Mouse (Mus musculus) left cerebral cortex, postnatal 10 days (tissue): ENCODE data around the gene Gm17124. TPM values are rescaled to one million over a fixed set of nuclear protein-coding genes. Genes with fewer than 3 reads are reported as not detected.
"Not testable (repeated sequence)": the region's sequence is repeated elsewhere in the genome, so short reads cannot be mapped to it uniquely, and the experiment has no call there.

ENCODE experiments used
- DNase-seq, 2 experiments: peaks; one replicate each; pipeline ENCODE4 v3.0.0; 2021 to 2022; ENCODE audit warnings: low spot score in 2 of 2, mixed read lengths in 1 of 2; ENCODE audit errors: extremely low spot score in 1 of 2
- intact Hi-C: fragments of 180-260 bp; cut with DNase I; formaldehyde crosslinking; loops from one replicate; pipeline ENCODE4 v1.15.1; 2025
- microRNA-seq: library from miRNA; unstranded; fragments of <30 nt; microRNA quantifications from one replicate; pipeline ENCODE4 v1.2.0, GENCODE M21; 2022
- total RNA-seq, 2 experiments: library from RNA; stranded (reverse); gene quantifications; 2 replicates each; pipeline ENCODE4 v1.2.3; 2021

Gene Gm17124
- not detected for total RNA-seq

DNA sequence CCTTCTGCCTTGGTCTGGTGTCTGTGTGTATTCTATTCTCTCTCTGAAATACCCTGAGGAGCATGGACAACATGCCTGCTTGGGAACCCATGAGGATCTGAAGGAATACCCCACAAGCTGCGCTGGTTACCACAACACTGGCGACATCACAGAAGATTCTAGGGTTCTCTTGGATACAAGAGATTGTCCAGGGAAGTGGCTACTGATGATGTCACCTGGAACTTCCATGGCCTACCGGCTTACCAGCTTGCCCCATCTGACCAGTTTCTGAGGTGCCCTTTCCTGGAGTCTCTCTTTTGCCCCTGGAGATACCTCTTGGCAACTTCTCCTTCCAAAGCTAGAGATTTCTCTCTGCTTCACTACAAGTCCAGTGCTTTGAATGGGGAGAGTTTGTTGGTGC, at the start of gene Gm17124:
Gene Gm17124, minus strand, starts transcription at position 101 of the 400 bp plus-strand sequence.
- intact Hi-C loops, DNase-seq: not testable (repeated sequence)

DNA sequence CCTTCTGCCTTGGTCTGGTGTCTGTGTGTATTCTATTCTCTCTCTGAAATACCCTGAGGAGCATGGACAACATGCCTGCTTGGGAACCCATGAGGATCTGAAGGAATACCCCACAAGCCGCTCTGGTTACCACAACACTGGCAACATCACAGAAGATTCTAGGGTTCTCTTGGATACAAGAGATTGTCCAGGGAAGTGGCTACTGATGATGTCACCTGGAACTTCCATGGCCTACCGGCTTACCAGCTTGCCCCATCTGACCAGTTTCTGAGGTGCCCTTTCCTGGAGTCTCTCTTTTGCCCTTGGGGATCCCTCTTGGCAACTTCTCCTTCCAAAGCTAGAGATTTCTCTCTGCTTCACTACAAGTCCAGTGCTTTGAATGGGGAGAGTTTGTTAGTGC, 42.1 kb upstream of the Gm17124 start, which contains the start of gene Gm3633:
Gene Gm3633, minus strand, starts transcription at position 101 of the 400 bp plus-strand sequence.
- intact Hi-C loops, DNase-seq: not testable (repeated sequence)

Small RNA genes lying within 50 kb of the gene (microRNA-seq; reads per million reads assigned to microRNA genes)
- gene Gm23620: not detected
- gene Gm25228: not detected

Other genes starting within 250 kb of the Gm17124 start
- not detected for gene Gm8005, start 160.2 kb downstream of the Gm17124 start, total RNA-seq
- not detected for gene Gm8011, start 136.0 kb downstream of the Gm17124 start, total RNA-seq
- not detected for gene Gm8020, start 97.5 kb downstream of the Gm17124 start, total RNA-seq
- gene Gm8024, start 75.6 kb downstream of the Gm17124 start, total RNA-seq: not detected
- not detected for gene Gm3633, start 42.0 kb upstream of the Gm17124 start, total RNA-seq
- not detected for gene Gm10378, start 56.1 kb upstream of the Gm17124 start, total RNA-seq
- not detected for gene Gm3015, start 168.9 kb upstream of the Gm17124 start, total RNA-seq
- not detected for gene Gm10377, start 198.1 kb upstream of the Gm17124 start, total RNA-seq